Mouse (Mus musculus) bone marrow macrophage, adult 2 months (primary cell): ENCODE measurements around the gene Mgat4e.

Experiments used
- CTCF ChIP-seq: IDR thresholded peaks from 2 replicates; pipeline ENCODE4 v1.5.1; 2012; ENCODE audit warnings: low read depth, mild to moderate bottlenecking, low read length, moderate library complexity
- POLR2A ChIP-seq: IDR thresholded peaks from 2 replicates; pipeline ENCODE4 v1.6.1; 2012; ENCODE audit warnings: mild to moderate bottlenecking, low read depth, low read length, borderline replicate concordance

DNA sequence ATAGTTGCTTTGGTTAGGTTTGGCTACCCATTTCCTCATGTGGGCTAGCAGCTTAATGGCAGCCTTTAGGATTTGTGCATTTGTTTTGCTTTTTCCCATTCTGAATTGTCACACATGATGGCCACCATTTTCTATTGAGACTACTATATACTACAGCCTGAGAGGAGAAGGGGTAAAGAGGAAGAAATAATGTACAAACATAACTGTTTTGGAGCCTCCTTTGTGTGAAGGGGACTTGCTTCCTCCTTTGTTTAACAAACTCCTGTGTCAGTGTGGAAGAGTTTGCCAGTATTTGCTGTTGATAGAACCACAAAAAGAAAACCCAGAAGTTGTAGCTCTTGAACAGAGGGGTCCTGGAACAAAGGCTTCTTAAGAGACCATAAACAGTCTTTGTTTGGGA lies 13.0 kb upstream of the Mgat4e start:
- TF ChIP-seq CTCF (no peak), POLR2A (no peak)
